Mouse (Mus musculus) gastrocnemius, postnatal 36 days (tissue): Measurements from ENCODE around the gene Gm10142. TPM values are rescaled to one million over a fixed set of nuclear protein-coding genes. Genes with fewer than 3 reads are reported as not detected.
"Not testable (repeated sequence)": the region's sequence is repeated elsewhere in the genome, so short reads cannot be mapped to it uniquely, and the experiment has no call there.

Experiments used
- DNase-seq, 2 experiments: peaks; one replicate each; pipeline ENCODE4 v3.0.0; 2022
- intact Hi-C: fragments of 180-260 bp; cut with DNase I; formaldehyde crosslinking; loops from one replicate; pipeline ENCODE4 v1.15.1; 2025
- total RNA-seq, 2 experiments: library from RNA; stranded (reverse); gene quantifications; 2 replicates each; pipeline ENCODE4 v1.2.3; 2021

The Gm10142 gene
- total RNA-seq, 2 experiments from 2014 or later, result not detected

DNA sequence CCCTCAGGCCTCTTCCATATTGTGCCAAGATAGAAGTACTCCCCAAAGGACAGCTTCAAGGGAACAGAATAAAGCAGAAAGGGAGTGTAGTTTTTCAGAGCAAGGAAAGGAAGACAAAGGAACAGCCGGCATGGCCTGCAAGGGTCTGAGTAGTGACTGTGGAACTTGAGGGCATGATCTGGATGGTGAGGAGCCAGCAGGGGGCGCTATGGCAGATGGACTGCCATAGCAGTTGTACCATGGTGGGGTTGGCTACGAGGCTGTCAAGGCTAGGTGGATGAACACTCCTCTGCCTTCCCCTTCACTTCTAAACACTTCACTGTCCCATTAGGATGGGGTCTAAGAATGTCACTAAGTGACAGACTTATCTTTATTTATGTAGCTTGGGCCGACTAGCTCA lies 13.6 kb downstream of the Gm10142 start:
- DNase-seq, result no peak
- intact Hi-C loops, result no loop called here

DNA sequence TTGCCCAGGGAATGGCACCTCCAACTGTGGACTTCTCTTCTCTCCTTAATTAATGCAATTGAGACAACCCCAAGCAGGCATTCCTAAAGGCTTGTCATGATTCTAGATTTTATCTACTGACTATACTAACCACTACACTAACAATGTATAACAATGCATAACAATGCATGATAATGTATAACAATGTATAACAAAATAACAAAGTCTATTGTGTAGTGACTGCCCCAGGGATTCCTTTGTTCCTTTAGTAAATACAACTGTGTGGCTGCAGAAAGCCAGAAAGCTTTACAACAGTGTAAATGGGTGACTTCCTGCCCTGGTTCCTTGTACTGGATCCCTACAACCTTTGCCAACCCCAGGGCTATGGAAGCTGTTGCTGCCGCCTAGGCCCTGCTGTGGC lies 20.3 kb downstream of the Gm10142 start:
- DNase-seq, result no peak
- intact Hi-C loops, result no loop called here

DNA sequence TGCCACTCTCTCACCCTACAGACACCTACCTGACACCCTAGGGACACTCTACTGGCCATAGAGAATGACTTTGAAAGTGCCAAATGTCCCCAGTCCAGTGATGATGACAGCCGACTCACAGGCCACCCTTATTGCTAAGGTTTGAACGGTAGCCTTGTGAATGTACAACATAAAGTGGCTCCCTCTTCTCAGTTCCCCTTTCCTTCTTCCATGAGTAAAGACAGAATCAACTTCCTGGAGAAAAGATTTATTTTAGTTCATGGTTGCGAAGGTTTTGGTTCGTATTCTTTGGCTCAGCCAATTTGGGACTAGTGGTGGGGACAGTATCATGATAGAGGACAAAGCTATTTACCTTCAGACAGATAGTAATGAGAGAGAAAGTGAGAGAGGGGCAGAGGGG lies 23.3 kb downstream of the Gm10142 start:
- intact Hi-C loops, result no loop called here
- DNase-seq, result no peak

- DNase-seq, intact Hi-C loops: not testable (repeated sequence)
Measured at GRCm38 (mm10) chr10:77741924-77742688, 26.5 kb downstream of the Gm10142 start, which contains the start of gene Gm18596. Gm18596 (minus strand) TSS chr10:77742638.

- intact Hi-C loops, result not testable (repeated sequence)
Measured at GRCm38 (mm10) chr10:77750686-77751085, 35.1 kb downstream of the Gm10142 start.

DNA sequence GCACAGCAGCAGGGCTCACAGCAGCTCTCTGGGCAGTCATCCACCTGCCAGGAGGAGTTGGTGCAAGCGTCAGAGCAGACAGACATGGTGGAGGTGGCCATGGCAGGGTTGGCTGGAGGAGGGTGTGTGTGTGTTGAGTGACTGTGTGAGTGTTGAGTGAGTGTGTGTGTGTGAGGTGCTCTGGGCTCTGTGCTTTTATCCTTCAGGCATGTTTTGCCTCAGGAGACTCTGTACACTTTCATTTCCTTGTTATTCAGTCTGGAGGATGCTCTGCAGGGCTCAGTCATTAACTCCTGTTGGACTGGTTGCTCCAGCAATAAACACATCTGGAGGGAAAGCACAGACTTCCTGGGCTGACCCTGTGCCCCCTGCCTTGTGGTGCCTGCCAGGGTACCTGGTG lies 35.6 kb downstream of the Gm10142 start, which contains the start of gene Gm9736:
Gm9736 (minus strand) TSS at position 101 of the 400 bp plus-strand sequence.
- intact Hi-C loops, result not testable (repeated sequence)

More at GRCm38 (mm10) chr10:77750686-77751085, 35.1 kb downstream of the Gm10142 start:
- DNase-seq, result not testable (repeated sequence)

DNA sequence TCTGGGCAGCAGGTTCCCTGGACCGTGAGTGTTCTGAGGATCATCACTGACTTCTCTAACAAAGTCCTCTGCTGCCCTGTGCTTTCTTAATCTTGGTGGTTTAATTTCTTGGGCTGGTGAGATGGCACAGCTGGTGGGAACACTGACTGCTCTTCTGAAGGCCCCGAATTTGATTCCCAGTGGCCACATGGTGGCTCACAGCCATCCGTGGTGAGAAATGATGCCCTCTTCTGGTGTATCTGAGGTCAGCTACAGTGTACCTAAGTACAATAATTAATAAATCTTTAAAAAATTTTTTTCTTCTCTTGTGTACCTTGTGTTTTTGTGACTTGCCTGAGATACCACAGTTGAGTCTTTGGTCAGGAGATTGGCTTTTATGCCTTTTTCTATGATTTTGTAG lies 36.7 kb downstream of the Gm10142 start:
- intact Hi-C loops, DNase-seq: not testable (repeated sequence)

More for the DNA sequence above, 35.6 kb downstream of the Gm10142 start, which contains the start of gene Gm9736:
- not testable (repeated sequence) for DNase-seq

DNA sequence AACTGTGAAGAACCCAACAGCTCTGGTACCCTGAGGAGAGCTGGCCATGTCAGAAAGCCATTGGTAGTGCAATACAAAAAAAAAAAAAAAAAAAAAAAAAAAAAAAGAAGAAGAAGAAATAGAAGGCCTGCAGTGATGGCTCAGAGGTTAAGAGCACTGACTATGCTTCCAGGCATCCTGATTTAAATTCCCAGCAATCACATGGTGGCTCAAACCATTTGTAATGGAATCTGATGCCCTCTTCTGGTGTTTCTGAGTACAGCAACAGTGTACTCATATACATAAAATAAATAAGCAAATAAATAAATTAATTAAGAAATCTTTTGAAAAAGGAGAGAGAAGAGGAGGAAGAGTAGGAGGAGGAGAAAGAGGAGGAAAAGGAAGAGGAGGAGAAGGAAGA lies 37.8 kb downstream of the Gm10142 start:
- intact Hi-C loops, result no loop called here
- DNase-seq, result no peak

DNA sequence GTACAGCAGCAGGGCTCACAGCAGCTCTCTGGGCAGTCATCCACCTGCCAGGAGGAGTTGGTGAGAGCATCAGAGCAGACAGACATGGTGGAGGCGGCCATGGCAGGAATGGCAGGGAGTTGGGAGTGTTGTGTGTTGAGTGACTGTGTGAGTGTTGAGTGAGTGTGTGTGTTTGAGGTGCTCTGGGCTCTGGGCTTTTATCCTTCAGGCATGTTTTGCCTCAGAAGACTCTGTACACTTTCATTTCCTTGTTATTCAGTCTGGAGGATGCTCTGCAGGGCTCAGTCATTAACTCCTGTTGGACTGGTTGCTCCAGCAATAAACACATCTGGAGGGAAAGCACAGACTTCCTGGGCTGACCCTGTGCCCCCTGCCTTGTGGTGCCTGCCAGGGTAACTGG lies 44.0 kb downstream of the Gm10142 start, which contains the start of gene Gm3233:
Gm3233 (minus strand) TSS at position 101 of the 400 bp plus-strand sequence.
- DNase-seq, intact Hi-C loops: not testable (repeated sequence)

Other genes starting within 250 kb of the Gm10142 start
- gene Fam207a, start 200.0 kb upstream of the Gm10142 start, total RNA-seq, result 1 to 10 TPM; 4.7 to 5.4 TPM
- gene Itgb2, start 185.6 kb upstream of the Gm10142 start, total RNA-seq, result 1 to 10 TPM; 1.5 to 1.8 TPM
- gene Pttg1ip, start 134.1 kb upstream of the Gm10142 start, total RNA-seq, result 10 to 100 TPM; 26.6 to 30.1 TPM
- 10 to 100 TPM; 33.3 to 40.1 TPM for gene Sumo3, start 109.7 kb upstream of the Gm10142 start, total RNA-seq
- gene Gm49325, start 109.6 kb upstream of the Gm10142 start, total RNA-seq, result 1 to 10 TPM; 7.5 to 8.6 TPM
- 10 to 100 TPM; 80.7 to 86.5 TPM for gene Ube2g2, start 93.5 kb upstream of the Gm10142 start, total RNA-seq
- gene Tspear, start 29.2 kb upstream of the Gm10142 start, total RNA-seq, result not detected
- not detected for gene Gm19402, start 25.1 kb upstream of the Gm10142 start, total RNA-seq
- not detected for gene Gm9508, start 18.6 kb upstream of the Gm10142 start, total RNA-seq
- gene Gm10272, start 9.2 kb upstream of the Gm10142 start, total RNA-seq, result not detected
- not detected for gene Gm10024, start 4.3 kb upstream of the Gm10142 start, total RNA-seq
- not detected for gene Krtap12-1, start 4.8 kb downstream of the Gm10142 start, total RNA-seq
- not detected for gene Gm10100, start 10.7 kb downstream of the Gm10142 start, total RNA-seq
- gene Gm18596, start 26.8 kb downstream of the Gm10142 start, total RNA-seq, result not detected
- not detected for gene Gm9736, start 35.5 kb downstream of the Gm10142 start, total RNA-seq
- gene Gm3233, start 43.9 kb downstream of the Gm10142 start, total RNA-seq, result not detected
- gene Gm3238, start 55.5 kb downstream of the Gm10142 start, total RNA-seq, result not detected
- not detected for gene Gm7138, start 61.1 kb downstream of the Gm10142 start, total RNA-seq
- gene Gm3250, start 66.7 kb downstream of the Gm10142 start, total RNA-seq, result not detected
- not detected for gene Gm7137, start 72.4 kb downstream of the Gm10142 start, total RNA-seq
- gene Gm9639, start 79.3 kb downstream of the Gm10142 start, total RNA-seq, result not detected
- gene Gm19668, start 83.3 kb downstream of the Gm10142 start, total RNA-seq, result not detected
- not detected for gene Gm9507, start 96.0 kb downstream of the Gm10142 start, total RNA-seq
- not detected for gene Gm2696, start 98.9 kb downstream of the Gm10142 start, total RNA-seq
- gene Krtap10-4, start 111.3 kb downstream of the Gm10142 start, total RNA-seq, result not detected
- not detected for gene Krtap10-10, start 120.1 kb downstream of the Gm10142 start, total RNA-seq
- not detected for gene Gm36176, start 131.0 kb downstream of the Gm10142 start, total RNA-seq
- not detected for gene Gm10318, start 137.1 kb downstream of the Gm10142 start, total RNA-seq
- not detected for gene Gm3285, start 146.2 kb downstream of the Gm10142 start, total RNA-seq
- gene Lrrc3, start 186.7 kb downstream of the Gm10142 start, total RNA-seq, result under 1 TPM; 0.08 to 0.17 TPM